Mouse (Mus musculus) thymus, adult 2 months (tissue): ENCODE results near the gene Cetn4.

Experiments used
- CTCF ChIP-seq: fragments of 200-500 bp; IDR thresholded peaks from 2 replicates; pipeline ENCODE4 v1.5.1; 2012; ENCODE audit warnings: mild to moderate bottlenecking, control low read depth, low read length, moderate library complexity, borderline replicate concordance; ENCODE audit not compliant: control insufficient read depth, poor library complexity, insufficient read depth; ENCODE audit errors: extremely low read depth
- POLR2A ChIP-seq: fragments of 200-500 bp; IDR thresholded peaks from 2 replicates; pipeline ENCODE4 v1.6.1; 2012; ENCODE audit warnings: mild to moderate bottlenecking, low read length, control low read depth, moderate library complexity; ENCODE audit not compliant: control insufficient read depth, poor library complexity, insufficient read depth; ENCODE audit errors: extremely low read depth

DNA sequence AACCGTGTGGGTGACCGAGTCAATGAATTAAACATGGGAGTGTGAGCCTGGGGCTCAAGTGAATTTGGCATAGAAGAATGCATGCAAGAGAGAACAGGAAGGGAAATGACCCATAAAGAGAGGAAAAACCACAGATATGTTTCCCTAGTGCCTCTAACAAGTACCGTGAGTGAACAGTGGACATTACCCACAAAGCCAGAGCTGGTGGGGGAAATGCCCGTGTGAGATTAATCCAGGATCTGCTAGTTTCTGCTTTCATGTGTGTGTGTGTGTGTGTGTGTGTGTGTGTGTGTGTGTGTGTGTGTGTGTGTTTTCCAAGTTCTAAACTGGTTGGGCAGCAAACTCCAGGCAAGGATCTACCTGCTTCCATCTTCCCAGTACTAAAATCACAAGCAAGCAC is 42.6 kb downstream of the Cetn4 start:
- no peak for TF ChIP-seq POLR2A
- TF ChIP-seq CTCF, result no peak
